16 mouse cellular contexts compared by ENCODE assay signal in genomic region chr6:49325294-49325693, GRCm38 (mm10).
"Had no signal": no experiment of that assay in that cellular context is flagged by ENCODE, and none has a peak within 500 bp of the region (broad histone marks: within the 10 kb centered on the region; RNA-seq: fewer than 3 reads in every experiment).

No protein-coding gene starts in this region.

- H3K27ac ChIP-seq: midbrain, embryonic 12.5 days; neural tube, embryonic 13.5 days; neural tube, embryonic 15.5 days had no signal

- H3K36me3 ChIP-seq: midbrain, embryonic 12.5 days; neural tube, embryonic 13.5 days; neural tube, embryonic 15.5 days had no signal

- ATAC-seq: midbrain, embryonic 16.5 days had no signal

- H3K4me3 ChIP-seq: midbrain, embryonic 12.5 days; myocyte; neural tube, embryonic 13.5 days; neural tube, embryonic 15.5 days had no signal

- H3K9me3 ChIP-seq: midbrain, embryonic 12.5 days; neural tube, embryonic 13.5 days; neural tube, embryonic 15.5 days had no signal

- H3K4me1 ChIP-seq: midbrain, embryonic 12.5 days; neural tube, embryonic 15.5 days had no signal

- H3K9ac ChIP-seq: lung, embryonic 14.5 days; midbrain, embryonic 12.5 days; neural tube, embryonic 13.5 days; neural tube, embryonic 15.5 days had no signal

- DNase-seq: lung, adult 18-20 months; lung, embryonic 14.5 days; lung, postnatal 10 days; lung, postnatal 4 days; right cerebral cortex, adult 18-20 months; right cerebral cortex, postnatal 25 days; right cerebral cortex, postnatal 4 days; spleen, adult 18-20 months; thymus, adult 18-20 months; thymus, postnatal 14 days; thymus, postnatal 36 days had no signal

- H3K27me3 ChIP-seq: midbrain, embryonic 12.5 days; neural tube, embryonic 13.5 days; neural tube, embryonic 15.5 days had no signal

- H3K4me2 ChIP-seq: lung, embryonic 14.5 days; midbrain, embryonic 12.5 days; neural tube, embryonic 13.5 days; neural tube, embryonic 15.5 days had no signal
